Mouse (Mus musculus): Measurements from ENCODE around the gene Acad12. TPM values are rescaled to one million over a fixed set of nuclear protein-coding genes. Genes with fewer than 3 reads are reported as not detected.
"Not testable (repeated sequence)": the region's sequence is repeated elsewhere in the genome, so short reads cannot be mapped to it uniquely, and the experiment has no call there.

Gene Acad12
- 1 to 10 TPM; 5.0 to 5.5 TPM for total RNA-seq (2021)
- long read RNA-seq, experiment 1, partial matches to known transcripts: 0 of 9 reads
- long read RNA-seq, experiment 1, other reads (novel, unspliced or antisense): 9 of 9 reads
- long read RNA-seq, experiment 2, partial matches to known transcripts: 1 of 10 reads
- long read RNA-seq, experiment 2, other reads (novel, unspliced or antisense): 9 of 10 reads

GRCm38 (mm10) chr5:121618592-121619513, at the start of gene Acad12:
Gene Acad12, minus strand, starts transcription at chr5:121618938.
- peak; percentile 55 to 77 for DNase-seq (ENCODE audit: low spot score in 2 of 2)
- intact Hi-C loops (cut with DNase I): loop anchor here (1.0 kb wide), 1 partner anchor 58 kb away; no protein-coding TSS in a partner anchor

GRCm38 (mm10) chr5:121668411-121668810, 49.7 kb upstream of the Acad12 start:
- intact Hi-C loops (cut with DNase I): no loop called here
- no peak for DNase-seq (ENCODE audit: low spot score in 2 of 2)

GRCm38 (mm10) chr5:121667067-121667466, 48.3 kb upstream of the Acad12 start:
- DNase-seq (ENCODE audit: low spot score in 2 of 2): no peak
- intact Hi-C loops (cut with DNase I): no loop called here

- intact Hi-C loops (cut with DNase I): no loop called here
- DNase-seq (ENCODE audit: low spot score in 2 of 2): no peak
These were observed 46.2 kb upstream of the Acad12 start for GRCm38 (mm10) chr5:121664971-121665370.

- intact Hi-C loops (cut with DNase I): no loop called here
- no peak for DNase-seq (ENCODE audit: low spot score in 2 of 2)
These were observed 45.3 kb upstream of the Acad12 start for GRCm38 (mm10) chr5:121664078-121664477.

GRCm38 (mm10) chr5:121663456-121663855, 44.7 kb upstream of the Acad12 start:
- intact Hi-C loops (cut with DNase I): no loop called here
- no peak for DNase-seq (ENCODE audit: low spot score in 2 of 2)

- no peak for DNase-seq (ENCODE audit: low spot score in 2 of 2)
- intact Hi-C loops (cut with DNase I): no loop called here
These were observed 42.8 kb upstream of the Acad12 start for GRCm38 (mm10) chr5:121661494-121661893.

- peak; percentile 25 to 35 for DNase-seq (ENCODE audit: low spot score in 2 of 2)
- intact Hi-C loops (cut with DNase I): no loop called here
These were observed 42.1 kb upstream of the Acad12 start for GRCm38 (mm10) chr5:121660897-121661254.

- intact Hi-C loops (cut with DNase I): no loop called here
- DNase-seq (ENCODE audit: low spot score in 2 of 2): peak; percentile 90 to 94
These were observed 41.5 kb upstream of the Acad12 start, which contains the start of the genes Acad10 and Brap for GRCm38 (mm10) chr5:121660059-121660896. Gene Acad10, minus strand, starts transcription at chr5:121660514. Gene Brap, plus strand, starts transcription at chr5:121660563.

GRCm38 (mm10) chr5:121657656-121658055, 38.9 kb upstream of the Acad12 start:
- intact Hi-C loops (cut with DNase I); DNase-seq (ENCODE audit: low spot score in 2 of 2): not testable (repeated sequence)

- DNase-seq (ENCODE audit: low spot score in 2 of 2); intact Hi-C loops (cut with DNase I): not testable (repeated sequence)
These were observed 38.1 kb upstream of the Acad12 start for GRCm38 (mm10) chr5:121656866-121657265.

GRCm38 (mm10) chr5:121654526-121654925, 35.8 kb upstream of the Acad12 start:
- intact Hi-C loops (cut with DNase I): no loop called here

GRCm38 (mm10) chr5:121649134-121649533, 30.4 kb upstream of the Acad12 start:
- no peak for DNase-seq (ENCODE audit: low spot score in 2 of 2)
- intact Hi-C loops (cut with DNase I): no loop called here

More at GRCm38 (mm10) chr5:121654526-121654925, 35.8 kb upstream of the Acad12 start:
- DNase-seq (ENCODE audit: low spot score in 2 of 2): no peak

- no peak for DNase-seq (ENCODE audit: low spot score in 2 of 2)
- intact Hi-C loops (cut with DNase I): no loop called here
These were observed 20.9 kb upstream of the Acad12 start for GRCm38 (mm10) chr5:121639601-121640000.

- no peak for DNase-seq (ENCODE audit: low spot score in 2 of 2)
These were observed 18.6 kb upstream of the Acad12 start for GRCm38 (mm10) chr5:121637296-121637695.

GRCm38 (mm10) chr5:121634668-121635067, 15.9 kb upstream of the Acad12 start:
- DNase-seq (ENCODE audit: low spot score in 2 of 2): no peak
- intact Hi-C loops (cut with DNase I): no loop called here

More at GRCm38 (mm10) chr5:121637296-121637695, 18.6 kb upstream of the Acad12 start:
- intact Hi-C loops (cut with DNase I): no loop called here

- intact Hi-C loops (cut with DNase I): no loop called here
- DNase-seq (ENCODE audit: low spot score in 2 of 2): no peak
These were observed 14.1 kb upstream of the Acad12 start for GRCm38 (mm10) chr5:121632804-121633203.

GRCm38 (mm10) chr5:121631106-121631647, 12.4 kb upstream of the Acad12 start:
- intact Hi-C loops (cut with DNase I); DNase-seq (ENCODE audit: low spot score in 2 of 2): not testable (repeated sequence)

GRCm38 (mm10) chr5:121627871-121628270, 9.1 kb upstream of the Acad12 start:
- intact Hi-C loops (cut with DNase I): no loop called here
- peak; percentile 74 for DNase-seq (ENCODE audit: low spot score in 2 of 2)

Measured in left cerebral cortex, postnatal 14 days (tissue).